14 mouse cellular contexts compared by ENCODE assay signal in genomic region chr11:116818722-116819121, GRCm38 (mm10). TPM values are rescaled to one million over a fixed set of nuclear protein-coding genes. Genes with fewer than 3 reads are reported as not detected.
A peak's percentile ranks its signal among the peaks of the same experiment; 100 is the strongest.
DNase-seq lines count a peak whose midpoint lies in the region; ATAC-seq and TF ChIP-seq lines count a peak whose summit lies in the region.
"Had no signal": no experiment of that assay in that cellular context is flagged by ENCODE, and none has a peak within 500 bp of the region (broad histone marks: within the 10 kb centered on the region; RNA-seq: fewer than 3 reads in every experiment).

No protein-coding gene starts in this region.

- no peaks in the 10 kb centered on the region for H3K36me3 ChIP-seq in kidney, embryonic 14.5 days (ENCODE audit: control insufficient read depth, insufficient read depth, low read length)
- no peaks in the 10 kb centered on the region for H3K36me3 ChIP-seq in hindbrain, embryonic 15.5 days
- no peaks in the 10 kb centered on the region for H3K36me3 ChIP-seq in stomach, postnatal 0 days (ENCODE audit: control insufficient read depth, insufficient read depth, low read length)
- H3K36me3 ChIP-seq: forebrain, embryonic 12.5 days; lung, embryonic 15.5 days had no signal

- H3K4me1 ChIP-seq in kidney, embryonic 14.5 days (ENCODE audit: control insufficient read depth, insufficient read depth, low read length): peaks cover 34% of the 10 kb centered on the region
- peaks cover 40% of the 10 kb centered on the region for H3K4me1 ChIP-seq in hindbrain, embryonic 15.5 days (replicated peaks)
- peaks cover 9% of the 10 kb centered on the region for H3K4me1 ChIP-seq in stomach, postnatal 0 days (replicated peaks; ENCODE audit: control insufficient read depth, insufficient read depth)

- ATAC-seq in kidney, embryonic 14.5 days (ENCODE audit: low FRiP score, low TSS enrichment): no peak
- ATAC-seq in hindbrain, embryonic 15.5 days (ENCODE audit: low FRiP score, low read depth): no peak
- peak; percentile 67 for ATAC-seq in stomach, postnatal 0 days (ENCODE audit: low FRiP score, low TSS enrichment)
- ATAC-seq: Patski had no signal

- 41% methylated on average over 8 of the region's 8 CpGs for WGBS in kidney, embryonic 14.5 days
- WGBS in hindbrain, embryonic 15.5 days: 53% methylated on average over 8 of the region's 8 CpGs
- 26% methylated on average over 8 of the region's 8 CpGs for WGBS in stomach, postnatal 0 days

- no peak overlapping the region for H3K4me2 ChIP-seq in kidney, embryonic 14.5 days (replicated peaks; ENCODE audit: low read depth, low read length)
- no peak overlapping the region for H3K4me2 ChIP-seq in hindbrain, embryonic 15.5 days
- no peak overlapping the region for H3K4me2 ChIP-seq in stomach, postnatal 0 days (replicated peaks; ENCODE audit: low read depth)
- H3K4me2 ChIP-seq: forebrain, embryonic 12.5 days; lung, embryonic 15.5 days had no signal

- no peak overlapping the region for H3K27ac ChIP-seq in kidney, embryonic 14.5 days (ENCODE audit: low read depth, low read length)
- H3K27ac ChIP-seq in hindbrain, embryonic 15.5 days (replicated peaks): peak overlapping the region; percentile 33; the same call in 1 of the 2 replicates
- no peak overlapping the region for H3K27ac ChIP-seq in stomach, postnatal 0 days (replicated peaks)
- H3K27ac ChIP-seq: forebrain, embryonic 12.5 days; lung, embryonic 15.5 days had no signal

- DNase-seq in cerebellum, postnatal 10 days: peak; percentile 45 to 51
- no peak for DNase-seq in cerebellum, adult 11 months
- DNase-seq in kidney, postnatal 14 days: peak; percentile 32
- peak; percentile 59 for DNase-seq in stomach, postnatal 0 days (ENCODE audit: low spot score)
- DNase-seq in urinary bladder, postnatal 36 days (ENCODE audit: low spot score in 2 of 2): no peak
- no peak for DNase-seq in lung, postnatal 36 days
- DNase-seq: adrenal gland, postnatal 14 days; spleen, adult 18-20 months; thymus, adult 2 months had no signal

- H3K9me3 ChIP-seq in kidney, embryonic 14.5 days (ENCODE audit: control insufficient read depth, low read length): no peaks in the 10 kb centered on the region
- no peaks in the 10 kb centered on the region for H3K9me3 ChIP-seq in hindbrain, embryonic 15.5 days
- no peaks in the 10 kb centered on the region for H3K9me3 ChIP-seq in stomach, postnatal 0 days (ENCODE audit: control insufficient read depth, low read length)
- H3K9me3 ChIP-seq: forebrain, embryonic 12.5 days; lung, embryonic 15.5 days had no signal

- H3K27me3 ChIP-seq in kidney, embryonic 14.5 days (ENCODE audit: control insufficient read depth, insufficient read depth, low read length): no peaks in the 10 kb centered on the region
- H3K27me3 ChIP-seq in hindbrain, embryonic 15.5 days: no peaks in the 10 kb centered on the region
- no peaks in the 10 kb centered on the region for H3K27me3 ChIP-seq in stomach, postnatal 0 days (ENCODE audit: control insufficient read depth, insufficient read depth, low read length)
- H3K27me3 ChIP-seq: forebrain, embryonic 12.5 days; lung, embryonic 15.5 days; Patski had no signal

- H3K9ac ChIP-seq in kidney, embryonic 14.5 days (ENCODE audit: low read depth, low read length): no peak overlapping the region; the same call in 1 of the 2 replicates
- no peak overlapping the region for H3K9ac ChIP-seq in hindbrain, embryonic 15.5 days
- no peak overlapping the region for H3K9ac ChIP-seq in stomach, postnatal 0 days (ENCODE audit: low read length)
- H3K9ac ChIP-seq: forebrain, embryonic 12.5 days; lung, embryonic 15.5 days had no signal

- no peak overlapping the region for H3K4me3 ChIP-seq in kidney, embryonic 14.5 days (ENCODE audit: low read length)
- no peak overlapping the region for H3K4me3 ChIP-seq in hindbrain, embryonic 15.5 days
- H3K4me3 ChIP-seq in stomach, postnatal 0 days (ENCODE audit: low read depth, low read length): no peak overlapping the region
- H3K4me3 ChIP-seq: forebrain, embryonic 12.5 days; lung, embryonic 15.5 days had no signal

- TF ChIP-seq EP300 in stomach, postnatal 0 days (optimal IDR thresholded peaks at IDR 0.05): no peak

- TF ChIP-seq CTCF in stomach, postnatal 0 days (IDR thresholded peaks at IDR 0.05; ENCODE audit: low read depth): no peak

RNA-seq across cellular contexts. Expression of gene Mxra7, which starts 9.1 kb away (rescaled TPM):
- polyA plus RNA-seq in kidney, embryonic 14.5 days (2014; fragmentation: Nextera tagmentation; extraction: Ambion mirVana): 11.1 and 16.0 TPM in 2 replicates
- 41.5 and 42.8 TPM in 2 replicates for polyA plus RNA-seq in hindbrain, embryonic 15.5 days (2015; fragmentation: Nextera tagmentation; extraction: Ambion mirVana)
- polyA plus RNA-seq in stomach, postnatal 0 days (2015; fragmentation: Nextera tagmentation; extraction: Ambion mirVana): 15.9 and 18.4 TPM in 2 replicates

RNA-seq across cellular contexts. Expression of gene Mettl23, which starts 24.4 kb away (rescaled TPM):
- 56.5 and 64.6 TPM in 2 replicates for polyA plus RNA-seq in kidney, embryonic 14.5 days (2014; fragmentation: Nextera tagmentation; extraction: Ambion mirVana)
- 62.1 and 65.0 TPM in 2 replicates for polyA plus RNA-seq in hindbrain, embryonic 15.5 days (2015; fragmentation: Nextera tagmentation; extraction: Ambion mirVana)
- polyA plus RNA-seq in stomach, postnatal 0 days (2015; fragmentation: Nextera tagmentation; extraction: Ambion mirVana): 40.6 and 44.5 TPM in 2 replicates

RNA-seq across cellular contexts. Expression of gene Jmjd6, which starts 24.5 kb away (rescaled TPM):
- 68.6 and 72.7 TPM in 2 replicates for polyA plus RNA-seq in kidney, embryonic 14.5 days (2014; fragmentation: Nextera tagmentation; extraction: Ambion mirVana)
- 70.2 and 72.4 TPM in 2 replicates for polyA plus RNA-seq in hindbrain, embryonic 15.5 days (2015; fragmentation: Nextera tagmentation; extraction: Ambion mirVana)
- polyA plus RNA-seq in stomach, postnatal 0 days (2015; fragmentation: Nextera tagmentation; extraction: Ambion mirVana): 31.8 and 33.2 TPM in 2 replicates

RNA-seq across cellular contexts. Expression of gene Mfsd11, which starts 33.5 kb away (rescaled TPM):
- polyA plus RNA-seq in kidney, embryonic 14.5 days (2014; fragmentation: Nextera tagmentation; extraction: Ambion mirVana): 24.9 and 35.0 TPM in 2 replicates
- polyA plus RNA-seq in hindbrain, embryonic 15.5 days (2015; fragmentation: Nextera tagmentation; extraction: Ambion mirVana): 52.6 and 56.3 TPM in 2 replicates
- polyA plus RNA-seq in stomach, postnatal 0 days (2015; fragmentation: Nextera tagmentation; extraction: Ambion mirVana): 31.5 and 34.6 TPM in 2 replicates

RNA-seq across cellular contexts. Expression of gene Srsf2, which starts 34.2 kb away (rescaled TPM):
- 981 and 1,041 TPM in 2 replicates for polyA plus RNA-seq in kidney, embryonic 14.5 days (2014; fragmentation: Nextera tagmentation; extraction: Ambion mirVana)
- 535 and 549 TPM in 2 replicates for polyA plus RNA-seq in hindbrain, embryonic 15.5 days (2015; fragmentation: Nextera tagmentation; extraction: Ambion mirVana)
- 403 and 419 TPM in 2 replicates for polyA plus RNA-seq in stomach, postnatal 0 days (2015; fragmentation: Nextera tagmentation; extraction: Ambion mirVana)

Comparison
In these comparisons a context has a peak if more than half of its experiments do, and no peak if none do; other contexts are left out.
1. DNase-seq: peak in cerebellum, postnatal 10 days (2 of 2), kidney, postnatal 14 days (single experiment) and stomach, postnatal 0 days (single experiment); none in cerebellum, adult 11 months (single experiment), urinary bladder, postnatal 36 days (0 of 2) and lung, postnatal 36 days (single experiment).